Mouse (Mus musculus): ENCODE results near the gene Lsm6. TPM values are rescaled to one million over a fixed set of nuclear protein-coding genes. Genes with fewer than 3 reads are reported as not detected.

Lsm6 gene
- polyA plus RNA-seq (2014; fragmentation: Nextera tagmentation; extraction: Ambion mirVana) = 186 and 187 TPM in 2 replicates

DNA sequence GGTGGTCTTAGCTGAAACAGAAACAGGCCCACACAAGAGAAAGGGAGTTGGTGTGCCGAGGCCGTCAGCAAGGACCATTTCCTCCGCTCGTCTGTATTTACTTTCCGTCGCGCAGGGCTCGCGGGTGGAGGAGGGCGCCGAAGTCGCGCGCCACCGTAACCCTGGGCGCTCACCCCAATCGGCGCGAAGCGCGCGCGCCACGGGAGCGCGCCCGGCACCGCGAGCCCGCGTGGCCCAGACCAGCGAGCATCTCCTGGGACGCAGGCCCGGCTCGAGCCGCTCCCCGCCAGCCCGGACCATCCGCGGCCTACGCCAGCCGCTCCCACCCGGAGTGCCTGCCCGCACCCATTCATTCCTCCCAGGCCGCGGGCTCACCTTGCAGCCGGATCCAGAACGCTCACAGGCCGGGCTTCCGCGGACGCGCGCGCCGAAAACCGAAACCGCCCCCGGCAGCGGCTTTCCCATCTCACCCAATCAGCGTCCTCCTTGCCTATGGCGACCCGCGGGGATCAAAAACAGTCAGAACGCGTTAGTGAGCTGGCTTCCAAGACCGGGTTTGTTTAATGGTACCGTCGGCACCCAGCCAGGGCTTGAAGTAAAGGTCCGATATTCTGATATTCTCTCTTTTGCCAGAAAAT, at the start of gene Lsm6:
Gene Lsm6 (minus strand): TSS at position 468 of the 638 bp plus-strand sequence.
- Histone ChIP-seq H3K36me3 (ENCODE audit: control insufficient read depth, insufficient read depth, low read length) (peaks cover 3% of the 10 kb centered on the region; the same call in 1 of the 2 replicates), H3K9me3 (replicated peaks; ENCODE audit: control insufficient read depth, low read length) (no peaks in the 10 kb centered on the region), H3K27me3 (ENCODE audit: control insufficient read depth, insufficient read depth, low read length) (no peaks in the 10 kb centered on the region), H3K27ac (ENCODE audit: low read depth, low read length) (peak within 1 kb of the TSS; percentile 95), H3K4me1 (ENCODE audit: control insufficient read depth, insufficient read depth, low read length) (peaks cover 8% of the 10 kb centered on the region), H3K4me3 (ENCODE audit: low read depth, low read length) (peak within 1 kb of the TSS; percentile 60), H3K4me2 (peak within 1 kb of the TSS; percentile 74), H3K9ac (ENCODE audit: low read depth, low read length) (peak within 1 kb of the TSS; percentile 80)
- ATAC-seq (replicated peaks; ENCODE audit: insufficient number of reproducible peaks, low FRiP score, low TSS enrichment) = peak; percentile 88
- whole genome bisulfite sequencing (ENCODE audit: insufficient replicate concordance) = under 1% methylated on average over 59 of the region's 70 CpGs

DNA sequence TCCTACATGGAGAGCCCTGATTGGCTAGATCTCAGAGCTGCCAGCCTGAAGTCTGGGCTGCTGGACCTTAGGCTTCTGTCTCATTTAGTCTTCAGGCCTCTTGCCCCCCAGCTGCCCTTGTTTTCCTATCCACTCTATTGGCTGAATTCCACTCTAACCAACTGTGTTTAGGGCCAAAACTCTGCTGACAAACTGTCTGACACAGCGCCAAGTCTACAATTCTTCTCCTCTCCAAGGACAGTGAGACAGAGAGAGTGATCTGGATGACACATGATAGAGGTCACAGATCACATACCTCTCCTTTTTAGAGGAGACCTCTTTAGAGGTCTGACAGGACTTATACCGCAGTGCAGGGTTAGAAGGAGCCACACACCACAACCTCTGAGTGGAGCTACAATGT, 46.1 kb upstream of the Lsm6 start:
- WGBS (ENCODE audit: insufficient replicate concordance) = 82% methylated on average over 2 of the region's 2 CpGs
- no peak overlapping the region for H3K4me2 ChIP-seq

DNA sequence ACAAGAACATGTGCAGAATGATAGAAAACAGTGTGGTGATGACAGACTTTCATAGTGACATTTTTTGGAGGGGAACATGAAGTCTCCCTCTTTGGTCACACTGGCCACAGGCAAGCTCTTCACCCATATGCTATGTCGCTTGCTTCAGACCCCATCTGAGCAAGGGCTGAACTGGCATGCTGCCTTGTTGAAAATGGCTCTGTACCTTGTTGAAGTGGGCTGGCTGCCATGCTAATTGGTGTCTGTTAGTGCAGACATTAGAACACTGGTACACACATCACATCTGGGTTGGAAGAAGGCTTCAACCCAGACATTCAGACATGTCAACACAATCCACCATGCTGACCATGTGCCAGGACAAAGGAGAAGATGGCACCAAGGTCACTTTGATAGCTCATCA, 42.1 kb upstream of the Lsm6 start:
- Histone ChIP-seq H3K27ac (ENCODE audit: low read depth, low read length) (no peak overlapping the region), H3K9ac (ENCODE audit: low read depth, low read length) (no peak overlapping the region), H3K36me3 (ENCODE audit: control insufficient read depth, insufficient read depth, low read length) (no peaks in the 10 kb centered on the region), H3K27me3 (ENCODE audit: control insufficient read depth, insufficient read depth, low read length) (no peaks in the 10 kb centered on the region), H3K4me1 (ENCODE audit: control insufficient read depth, insufficient read depth, low read length) (no peaks in the 10 kb centered on the region), H3K4me3 (ENCODE audit: low read depth, low read length) (no peak overlapping the region), H3K4me2 (no peak overlapping the region), H3K9me3 (replicated peaks; ENCODE audit: control insufficient read depth, low read length) (no peaks in the 10 kb centered on the region)
- no peak for ATAC-seq (replicated peaks; ENCODE audit: insufficient number of reproducible peaks, low FRiP score, low TSS enrichment)
- WGBS (ENCODE audit: insufficient replicate concordance) = 80% methylated on average over 1 of the region's 1 CpGs

More for the DNA sequence above, 46.1 kb upstream of the Lsm6 start:
- no peak overlapping the region for H3K4me3 ChIP-seq (ENCODE audit: low read depth, low read length)
- no peak overlapping the region for H3K27ac ChIP-seq (ENCODE audit: low read depth, low read length)
- ATAC-seq (replicated peaks; ENCODE audit: insufficient number of reproducible peaks, low FRiP score, low TSS enrichment) = no peak
- H3K9me3 ChIP-seq (replicated peaks; ENCODE audit: control insufficient read depth, low read length) = no peaks in the 10 kb centered on the region
- H3K36me3 ChIP-seq (ENCODE audit: control insufficient read depth, insufficient read depth, low read length) = no peaks in the 10 kb centered on the region
- H3K27me3 ChIP-seq (ENCODE audit: control insufficient read depth, insufficient read depth, low read length) = no peaks in the 10 kb centered on the region
- no peaks in the 10 kb centered on the region for H3K4me1 ChIP-seq (ENCODE audit: control insufficient read depth, insufficient read depth, low read length)
- no peak overlapping the region for H3K9ac ChIP-seq (ENCODE audit: low read depth, low read length)

DNA sequence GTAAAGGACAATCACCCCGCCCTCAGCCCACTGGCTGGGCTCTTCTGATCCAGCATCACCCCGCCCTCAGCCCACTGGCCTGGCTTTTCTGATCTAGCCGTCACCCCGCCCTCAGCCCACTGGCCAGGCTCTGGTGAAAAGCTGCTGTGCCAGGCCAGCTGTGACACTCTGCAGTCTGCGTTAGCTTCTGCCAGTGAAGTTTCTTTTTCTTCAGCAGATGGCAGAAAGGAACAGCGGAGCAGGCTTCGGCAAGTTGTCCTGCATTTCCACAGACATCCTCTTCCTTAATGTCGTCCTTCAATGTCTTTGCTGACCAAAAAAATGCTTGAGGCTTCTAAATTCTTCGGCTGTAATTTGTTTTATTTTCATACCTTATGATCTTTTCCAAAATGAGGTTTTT, 41.1 kb upstream of the Lsm6 start:
- 61% methylated on average over 9 of the region's 9 CpGs for WGBS (ENCODE audit: insufficient replicate concordance)
- no peaks in the 10 kb centered on the region for H3K9me3 ChIP-seq (replicated peaks; ENCODE audit: control insufficient read depth, low read length)
- no peak overlapping the region for H3K27ac ChIP-seq (ENCODE audit: low read depth, low read length)
- ATAC-seq (replicated peaks; ENCODE audit: insufficient number of reproducible peaks, low FRiP score, low TSS enrichment) = no peak
- no peak overlapping the region for H3K4me2 ChIP-seq
- H3K4me3 ChIP-seq (ENCODE audit: low read depth, low read length) = no peak overlapping the region
- no peaks in the 10 kb centered on the region for H3K4me1 ChIP-seq (ENCODE audit: control insufficient read depth, insufficient read depth, low read length)
- no peaks in the 10 kb centered on the region for H3K36me3 ChIP-seq (ENCODE audit: control insufficient read depth, insufficient read depth, low read length)
- H3K27me3 ChIP-seq (ENCODE audit: control insufficient read depth, insufficient read depth, low read length) = no peaks in the 10 kb centered on the region
- no peak overlapping the region for H3K9ac ChIP-seq (ENCODE audit: low read depth, low read length)

DNA sequence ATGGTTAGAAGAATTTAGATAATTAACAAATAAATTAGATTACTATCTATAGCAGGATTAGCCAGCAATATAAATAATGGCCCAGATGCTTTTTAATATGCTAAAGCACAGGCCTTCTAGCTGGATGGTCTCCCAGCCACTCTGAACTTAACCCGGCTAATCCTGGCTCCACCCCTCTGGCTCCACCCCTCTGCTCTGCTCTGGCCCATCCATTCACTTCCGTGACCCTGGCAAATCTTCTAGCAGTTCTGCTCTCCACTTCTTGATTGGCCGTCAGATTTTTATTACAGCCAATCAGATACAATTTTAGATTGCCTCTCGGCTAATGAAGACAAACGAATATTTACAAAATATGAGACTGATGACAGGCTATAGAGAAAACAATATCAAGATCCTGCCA, 39.8 kb upstream of the Lsm6 start:
- no peak overlapping the region for H3K9ac ChIP-seq (ENCODE audit: low read depth, low read length)
- no peaks in the 10 kb centered on the region for H3K4me1 ChIP-seq (ENCODE audit: control insufficient read depth, insufficient read depth, low read length)
- no peak for ATAC-seq (replicated peaks; ENCODE audit: insufficient number of reproducible peaks, low FRiP score, low TSS enrichment)
- no peaks in the 10 kb centered on the region for H3K36me3 ChIP-seq (ENCODE audit: control insufficient read depth, insufficient read depth, low read length)
- H3K4me2 ChIP-seq = no peak overlapping the region
- WGBS (ENCODE audit: insufficient replicate concordance) = 57% methylated on average over 5 of the region's 5 CpGs
- H3K27ac ChIP-seq (ENCODE audit: low read depth, low read length) = no peak overlapping the region
- H3K4me3 ChIP-seq (ENCODE audit: low read depth, low read length) = no peak overlapping the region
- no peaks in the 10 kb centered on the region for H3K9me3 ChIP-seq (replicated peaks; ENCODE audit: control insufficient read depth, low read length)
- no peaks in the 10 kb centered on the region for H3K27me3 ChIP-seq (ENCODE audit: control insufficient read depth, insufficient read depth, low read length)

DNA sequence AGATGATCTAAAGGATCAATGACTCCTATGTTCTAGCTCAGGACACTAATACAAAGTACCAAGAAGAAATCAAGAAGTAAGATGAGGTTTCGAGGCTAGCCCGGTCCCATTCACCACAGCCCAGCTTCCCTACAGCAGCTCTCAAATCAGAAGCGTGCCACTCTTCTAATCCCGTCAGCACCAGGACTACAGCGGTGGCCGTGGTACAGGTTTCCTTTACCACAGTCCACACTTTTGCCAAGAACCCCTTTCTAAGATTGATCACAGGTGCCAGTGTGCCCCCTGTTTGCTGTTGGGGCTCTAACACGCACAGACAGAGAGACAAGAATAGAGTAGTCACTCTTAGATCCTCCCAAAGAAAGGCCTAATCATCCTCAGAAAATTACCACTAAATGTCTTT, 36.5 kb upstream of the Lsm6 start:
- Histone ChIP-seq H3K4me3 (ENCODE audit: low read depth, low read length) (no peak overlapping the region), H3K27ac (ENCODE audit: low read depth, low read length) (no peak overlapping the region), H3K36me3 (ENCODE audit: control insufficient read depth, insufficient read depth, low read length) (no peaks in the 10 kb centered on the region), H3K9me3 (replicated peaks; ENCODE audit: control insufficient read depth, low read length) (no peaks in the 10 kb centered on the region), H3K9ac (ENCODE audit: low read depth, low read length) (no peak overlapping the region), H3K27me3 (ENCODE audit: control insufficient read depth, insufficient read depth, low read length) (no peaks in the 10 kb centered on the region), H3K4me2 (no peak overlapping the region), H3K4me1 (ENCODE audit: control insufficient read depth, insufficient read depth, low read length) (no peaks in the 10 kb centered on the region)
- 90% methylated on average over 7 of the region's 7 CpGs for WGBS (ENCODE audit: insufficient replicate concordance)
- no peak for ATAC-seq (replicated peaks; ENCODE audit: insufficient number of reproducible peaks, low FRiP score, low TSS enrichment)

DNA sequence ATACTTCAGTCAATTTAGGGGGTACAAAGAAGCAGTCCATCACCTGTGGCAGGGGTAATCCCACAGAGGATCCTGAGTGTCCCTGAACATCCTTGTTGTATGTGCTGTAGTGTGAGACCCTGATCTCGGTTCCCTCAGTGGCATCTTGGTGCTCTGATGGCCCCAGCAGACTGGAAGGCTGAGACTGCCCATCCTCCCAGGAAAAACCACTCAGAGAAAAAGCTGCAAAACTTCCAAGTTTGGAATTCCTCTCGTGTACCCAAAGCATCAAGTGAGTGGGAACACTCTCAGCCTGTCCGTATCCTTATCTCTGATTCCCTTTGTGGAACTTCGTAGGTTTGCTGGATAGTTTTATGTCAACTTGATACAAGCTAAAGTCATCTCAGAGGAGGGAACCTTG, 31.3 kb upstream of the Lsm6 start:
- Histone ChIP-seq H3K4me3 (ENCODE audit: low read depth, low read length) (no peak overlapping the region), H3K9me3 (replicated peaks; ENCODE audit: control insufficient read depth, low read length) (no peaks in the 10 kb centered on the region), H3K27ac (ENCODE audit: low read depth, low read length) (no peak overlapping the region), H3K4me2 (no peak overlapping the region), H3K9ac (ENCODE audit: low read depth, low read length) (no peak overlapping the region), H3K36me3 (ENCODE audit: control insufficient read depth, insufficient read depth, low read length) (no peaks in the 10 kb centered on the region), H3K4me1 (ENCODE audit: control insufficient read depth, insufficient read depth, low read length) (no peaks in the 10 kb centered on the region), H3K27me3 (ENCODE audit: control insufficient read depth, insufficient read depth, low read length) (no peaks in the 10 kb centered on the region)
- WGBS (ENCODE audit: insufficient replicate concordance) = 58% methylated on average over 4 of the region's 4 CpGs
- no peak for ATAC-seq (replicated peaks; ENCODE audit: insufficient number of reproducible peaks, low FRiP score, low TSS enrichment)

DNA sequence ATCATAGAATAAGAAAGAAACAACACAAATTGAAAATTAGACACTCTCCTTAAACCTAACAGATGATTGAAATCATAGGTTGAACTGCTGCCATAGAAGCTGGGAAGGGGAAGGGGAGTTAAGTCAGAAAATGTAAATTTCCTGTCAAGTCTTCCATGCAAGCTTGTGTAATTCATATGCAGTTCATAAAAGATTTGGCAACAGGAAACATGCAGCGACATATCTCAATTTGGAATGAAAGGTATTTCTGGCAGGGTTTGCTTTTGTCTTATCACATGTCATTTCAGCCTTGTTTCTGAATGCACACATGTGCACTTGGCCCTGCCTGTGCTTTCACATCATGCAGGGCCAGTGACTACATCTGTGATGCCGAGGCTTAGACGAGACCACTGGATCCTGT, 26.3 kb upstream of the Lsm6 start:
- no peaks in the 10 kb centered on the region for H3K9me3 ChIP-seq (replicated peaks; ENCODE audit: control insufficient read depth, low read length)
- no peaks in the 10 kb centered on the region for H3K4me1 ChIP-seq (ENCODE audit: control insufficient read depth, insufficient read depth, low read length)
- no peak overlapping the region for H3K4me3 ChIP-seq (ENCODE audit: low read depth, low read length)
- no peaks in the 10 kb centered on the region for H3K27me3 ChIP-seq (ENCODE audit: control insufficient read depth, insufficient read depth, low read length)
- no peak overlapping the region for H3K27ac ChIP-seq (ENCODE audit: low read depth, low read length)
- 80% methylated on average over 3 of the region's 3 CpGs for WGBS (ENCODE audit: insufficient replicate concordance)
- no peaks in the 10 kb centered on the region for H3K36me3 ChIP-seq (ENCODE audit: control insufficient read depth, insufficient read depth, low read length)
- no peak overlapping the region for H3K4me2 ChIP-seq
- ATAC-seq (replicated peaks; ENCODE audit: insufficient number of reproducible peaks, low FRiP score, low TSS enrichment) = no peak
- H3K9ac ChIP-seq (ENCODE audit: low read depth, low read length) = no peak overlapping the region

DNA sequence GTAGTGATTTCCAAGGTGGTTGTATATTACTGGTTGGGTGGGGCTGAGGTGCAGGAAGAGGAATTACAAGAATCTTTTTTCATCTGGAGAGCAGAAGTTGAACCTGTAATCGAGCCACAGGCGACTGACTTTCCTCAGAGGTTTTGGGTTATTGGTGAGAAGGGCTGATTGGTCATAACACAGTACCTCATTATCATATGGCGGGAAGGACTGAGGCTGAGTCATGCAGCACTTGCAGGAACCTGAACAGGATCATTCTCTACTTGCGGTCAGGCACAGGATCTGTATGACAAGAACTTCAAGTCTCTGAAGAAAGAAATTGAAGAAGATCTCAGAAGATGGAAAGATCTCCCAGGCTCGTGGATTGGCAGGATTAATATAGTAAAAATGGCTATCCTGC, 23.6 kb upstream of the Lsm6 start:
- no peaks in the 10 kb centered on the region for H3K36me3 ChIP-seq (ENCODE audit: control insufficient read depth, insufficient read depth, low read length)
- H3K27me3 ChIP-seq (ENCODE audit: control insufficient read depth, insufficient read depth, low read length) = no peaks in the 10 kb centered on the region
- no peak overlapping the region for H3K4me2 ChIP-seq
- WGBS (ENCODE audit: insufficient replicate concordance) = 74% methylated on average over 5 of the region's 5 CpGs
- ATAC-seq (replicated peaks; ENCODE audit: insufficient number of reproducible peaks, low FRiP score, low TSS enrichment) = no peak
- H3K4me1 ChIP-seq (ENCODE audit: control insufficient read depth, insufficient read depth, low read length) = no peaks in the 10 kb centered on the region
- no peak overlapping the region for H3K27ac ChIP-seq (ENCODE audit: low read depth, low read length)
- H3K9me3 ChIP-seq (replicated peaks; ENCODE audit: control insufficient read depth, low read length) = no peaks in the 10 kb centered on the region
- no peak overlapping the region for H3K4me3 ChIP-seq (ENCODE audit: low read depth, low read length)
- H3K9ac ChIP-seq (ENCODE audit: low read depth, low read length) = no peak overlapping the region
